Mouse (Mus musculus) heart, postnatal 10 days (tissue): ENCODE data around the gene Mup5. TPM values are rescaled to one million over a fixed set of nuclear protein-coding genes. Genes with fewer than 3 reads are reported as not detected.
A peak's percentile ranks its signal among the peaks of the same experiment; 100 is the strongest.
"Not testable (repeated sequence)": the region's sequence is repeated elsewhere in the genome, so short reads cannot be mapped to it uniquely, and the experiment has no call there.

Experiments used
- DNase-seq, 2 experiments: peaks; one replicate each; pipeline ENCODE4 v3.0.0; 2021
- intact Hi-C: fragments of 180-260 bp; cut with DNase I; formaldehyde crosslinking; loops from one replicate; pipeline ENCODE4 v1.15.1; 2025
- total RNA-seq, 2 experiments: library from RNA; stranded (reverse); gene quantifications; 2 replicates each; pipeline ENCODE4 v1.2.3; 2021

Gene Mup5
- not detected for total RNA-seq

DNA sequence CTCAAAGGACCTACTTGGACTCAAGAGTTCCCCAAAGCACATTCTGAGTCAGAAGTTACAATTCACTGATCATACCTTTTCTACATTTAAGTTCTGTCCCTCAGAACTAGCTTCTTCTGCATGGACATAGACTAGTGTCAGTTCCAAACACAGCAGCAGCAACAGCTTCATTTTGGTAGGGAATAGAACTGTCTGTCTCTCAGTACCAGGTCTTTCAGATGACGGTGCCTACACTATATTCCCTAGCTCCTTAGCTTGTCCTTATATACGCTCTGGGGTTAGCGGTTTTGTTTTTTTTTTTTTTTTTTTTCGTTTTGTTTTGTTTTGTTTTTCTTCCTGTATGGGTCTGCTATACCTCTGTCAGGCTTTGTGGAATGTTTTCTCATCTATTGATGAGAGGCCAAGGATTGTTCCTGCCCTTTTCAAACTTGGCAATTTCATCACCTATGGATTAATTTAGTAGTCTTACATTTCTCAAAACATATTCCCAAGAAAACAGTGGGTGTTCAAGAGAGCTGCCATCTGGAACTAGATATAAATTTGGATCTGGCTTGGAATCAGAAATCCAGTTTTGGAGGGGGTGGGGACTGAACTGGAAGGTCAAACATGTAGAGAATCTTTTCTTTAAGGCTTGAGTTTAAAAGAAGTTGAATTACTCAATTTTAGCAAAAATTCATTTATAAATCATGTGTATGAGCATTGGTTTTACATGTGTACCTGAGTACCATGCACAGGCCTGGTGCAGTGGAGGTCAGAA lies at the start of gene Mup5:
Gene Mup5, minus strand, starts transcription at position 282 of the 757 bp plus-strand sequence.
- intact Hi-C loops: no loop called here
- no peak for DNase-seq

DNA sequence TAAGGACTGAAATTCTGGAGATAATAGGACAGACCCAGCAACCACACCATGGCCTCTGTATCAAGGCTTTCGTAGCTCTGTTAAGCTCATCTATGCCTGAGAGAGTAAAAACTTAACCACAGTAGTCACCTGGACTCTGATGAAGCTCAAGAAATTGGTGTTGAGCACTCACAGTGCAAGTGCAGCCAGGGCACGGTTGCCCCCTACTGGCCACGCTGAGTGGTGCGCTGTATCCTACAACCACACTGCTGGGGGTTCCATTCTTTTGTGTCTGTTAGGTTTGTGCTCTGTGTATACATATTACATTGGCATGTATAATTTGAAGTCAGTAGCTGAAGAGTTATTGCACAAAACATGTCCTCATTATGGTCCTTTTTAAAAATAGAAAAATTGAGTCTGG lies 23.1 kb upstream of the Mup5 start:
- peak in 1 of 2 experiments; percentile 9 for DNase-seq
- intact Hi-C loops: no loop called here

DNA sequence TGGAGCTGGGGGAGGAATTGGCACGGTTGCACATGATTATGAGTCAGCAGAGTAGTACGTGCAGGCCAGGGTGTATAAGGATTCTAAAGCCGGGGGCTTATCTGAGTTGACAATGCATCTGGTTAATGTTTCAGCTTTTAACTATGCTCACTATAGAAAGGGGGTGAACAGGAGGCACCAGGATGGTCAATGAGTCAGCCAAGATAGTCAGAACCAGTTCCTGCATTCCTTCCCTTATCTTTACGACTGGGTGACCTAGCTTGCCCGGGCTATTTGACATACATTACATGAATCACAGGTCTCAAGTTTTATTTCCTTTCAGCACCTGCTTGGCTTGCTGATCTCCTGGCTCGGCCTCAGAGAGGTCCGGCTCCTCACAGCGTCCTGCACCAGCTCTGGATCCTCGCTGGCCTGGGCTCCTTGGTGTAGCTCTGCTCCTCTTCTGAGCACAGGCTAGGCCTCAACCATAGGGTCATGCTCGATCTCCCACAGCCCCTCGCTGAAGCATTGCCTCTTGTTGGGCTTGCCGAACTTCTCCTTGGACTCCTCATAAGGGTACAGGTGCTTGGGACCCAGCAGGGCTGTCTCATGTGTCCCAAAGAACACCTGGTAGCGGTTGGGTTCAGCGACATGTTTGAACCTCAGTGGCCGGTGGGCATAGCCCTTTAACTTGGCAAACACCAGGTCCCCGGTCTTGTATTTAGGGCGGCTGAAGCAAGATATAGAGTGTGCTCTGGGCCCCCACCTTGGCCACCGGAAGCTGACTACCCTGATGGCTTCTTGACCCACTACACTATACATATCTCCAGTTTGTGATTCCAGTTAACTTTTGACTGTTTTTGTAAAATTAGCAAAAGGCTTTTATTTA lies 21.0 kb upstream of the Mup5 start:
- DNase-seq: peak; percentile 6 to 8
- intact Hi-C loops: no loop called here

DNA sequence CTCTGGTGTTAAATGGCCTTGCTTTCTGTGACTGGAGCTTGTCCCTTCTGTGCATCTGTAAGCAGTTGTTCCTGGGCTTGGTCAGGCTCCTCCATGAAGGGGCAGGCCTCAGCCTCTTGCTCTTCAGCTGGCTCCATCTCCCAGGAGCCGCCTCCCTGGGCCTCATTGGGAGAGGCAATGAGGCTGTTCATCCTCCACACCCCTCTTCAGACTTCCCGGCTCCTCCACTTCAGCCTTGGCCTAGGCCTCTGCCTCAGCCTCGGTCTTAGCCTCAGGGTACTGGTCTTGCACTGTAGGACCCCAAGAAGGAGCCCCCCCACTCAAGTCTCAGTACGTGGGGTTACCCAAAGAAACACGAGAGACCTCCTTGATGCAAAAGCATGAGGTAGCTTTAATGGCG lies 20.3 kb upstream of the Mup5 start:
- DNase-seq: no peak
- intact Hi-C loops: no loop called here

DNA sequence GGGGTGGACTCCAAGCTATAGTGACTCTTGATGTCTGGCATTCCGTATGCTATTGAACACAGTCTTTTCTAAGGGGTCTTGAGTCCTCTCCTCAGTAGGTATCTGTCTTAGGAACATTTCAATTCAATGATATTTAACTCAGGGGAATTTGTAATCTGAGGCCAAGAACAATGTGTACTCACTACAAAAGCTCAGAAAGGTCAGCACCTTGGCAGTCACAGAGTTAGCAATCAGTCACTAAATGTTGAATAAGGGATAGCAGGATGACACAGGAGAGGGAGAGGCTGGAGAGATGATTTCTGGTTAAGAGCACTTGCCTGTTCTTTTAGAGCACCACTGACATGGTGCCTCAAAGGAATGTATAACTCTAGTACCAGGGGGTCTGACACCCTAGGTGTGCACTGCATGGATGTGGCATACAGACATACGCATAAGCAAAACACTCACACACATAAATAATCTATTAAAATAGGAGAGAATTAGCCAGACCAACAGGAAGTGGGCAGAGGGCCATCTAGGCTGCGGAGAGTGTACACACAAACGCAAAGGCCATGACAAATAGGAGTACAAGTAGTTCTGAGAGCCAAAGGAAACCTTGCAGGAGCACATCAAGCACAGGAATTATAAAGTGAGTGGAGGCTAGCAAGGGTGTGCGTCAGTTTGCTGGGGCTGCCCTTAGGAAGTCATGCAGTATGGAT lies 9.9 kb upstream of the Mup5 start:
- no peak for DNase-seq
- intact Hi-C loops: no loop called here

DNA sequence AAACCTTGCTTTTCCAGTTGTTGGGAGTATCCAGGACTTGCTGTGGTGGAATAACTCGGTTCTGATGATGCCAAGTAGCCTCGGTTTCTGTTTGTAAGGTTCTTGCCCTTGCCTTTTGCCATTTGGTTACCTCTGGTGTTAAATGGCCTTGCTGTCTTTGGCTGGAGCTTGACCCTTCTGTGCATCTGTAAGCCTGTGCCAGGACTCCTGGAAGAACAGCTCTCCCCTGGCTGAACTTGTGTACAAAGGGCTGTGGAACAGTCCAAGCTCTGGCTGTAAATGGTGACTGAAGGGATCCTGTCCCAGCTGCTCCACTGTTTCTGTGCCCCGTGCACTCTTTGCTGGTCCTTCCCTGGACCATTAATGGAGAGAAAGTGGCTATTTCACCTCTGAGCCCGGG lies 5.8 kb downstream of the Mup5 start:
- DNase-seq: no peak
- intact Hi-C loops: no loop called here

DNA sequence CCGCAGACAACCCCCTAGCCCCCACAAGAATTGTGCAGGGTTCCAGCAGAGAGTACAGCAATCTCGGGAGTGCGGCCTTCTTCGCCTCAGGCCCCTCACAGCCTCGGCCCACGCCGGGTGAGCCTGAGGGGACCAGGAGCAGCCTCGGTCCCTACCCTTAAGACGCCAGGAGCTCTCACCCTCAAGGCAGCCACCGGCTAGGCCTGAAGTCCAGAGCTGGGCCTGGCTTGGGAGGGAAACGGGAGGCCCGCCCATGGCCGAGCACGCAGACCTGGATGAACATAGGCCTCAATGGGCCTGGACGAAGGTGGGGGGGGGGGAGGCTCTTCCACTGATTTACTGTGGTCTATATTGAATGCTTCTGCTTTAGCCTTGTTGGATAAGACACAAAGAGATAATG lies 11.8 kb downstream of the Mup5 start:
- DNase-seq: no peak
- intact Hi-C loops: no loop called here

DNA sequence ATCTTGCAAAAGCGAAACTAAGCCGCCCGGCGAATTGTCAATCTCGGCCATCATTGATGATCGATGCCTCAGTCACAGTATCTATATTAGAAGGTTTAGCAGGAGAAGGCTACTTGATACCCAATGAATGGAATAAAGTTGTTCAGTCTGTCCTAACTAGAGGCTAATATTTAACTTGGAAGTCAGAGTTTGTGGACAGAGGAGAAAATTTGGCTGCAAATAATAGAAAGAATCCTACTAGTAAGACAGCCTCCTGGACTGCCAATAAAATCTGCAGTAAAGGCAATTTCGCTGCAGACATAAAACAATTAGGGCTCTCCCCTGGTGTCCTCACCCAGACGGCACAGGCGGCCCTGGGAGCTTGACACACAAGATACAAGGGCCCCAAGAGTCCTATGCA lies 12.5 kb downstream of the Mup5 start:
- DNase-seq, intact Hi-C loops: not testable (repeated sequence)

DNA sequence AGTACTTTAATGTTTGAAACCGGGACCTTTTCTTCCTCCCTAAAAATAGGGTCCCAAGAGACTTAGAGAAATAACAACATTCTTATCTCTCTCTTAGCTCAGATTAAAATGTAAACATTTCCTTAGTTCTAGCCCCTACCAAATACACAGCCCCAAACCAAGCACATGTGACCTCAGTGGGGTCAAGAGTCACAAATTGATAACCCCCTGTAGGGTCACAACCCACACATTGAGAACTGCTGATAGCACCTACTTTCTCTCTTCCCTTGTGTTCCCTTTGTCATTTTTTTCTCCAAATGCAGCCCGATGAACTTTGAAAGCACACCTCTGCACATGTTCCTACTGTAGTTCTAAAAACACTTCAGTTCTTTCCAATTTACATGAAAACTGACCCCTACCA lies 19.4 kb downstream of the Mup5 start:
- no peak for DNase-seq
- intact Hi-C loops: no loop called here

DNA sequence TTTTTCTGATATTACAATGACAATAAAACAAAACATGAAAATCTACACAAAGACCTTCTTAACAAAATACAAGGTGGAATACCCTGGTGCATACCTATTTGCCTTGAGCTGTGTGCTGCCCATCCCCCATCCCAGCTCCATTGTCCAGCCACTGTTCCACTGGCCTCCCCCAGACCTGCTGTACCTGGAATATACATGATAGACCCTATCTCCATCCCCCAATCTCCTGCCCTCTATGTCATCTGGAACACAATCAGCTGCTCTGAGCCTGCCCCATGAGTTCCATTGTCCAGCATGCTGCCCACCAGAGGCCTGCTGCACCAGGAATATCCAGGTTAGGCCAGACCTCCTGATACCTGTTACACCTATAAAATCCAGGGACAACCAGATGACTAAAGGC lies 21.6 kb downstream of the Mup5 start:
- intact Hi-C loops: no loop called here
- no peak for DNase-seq

DNA sequence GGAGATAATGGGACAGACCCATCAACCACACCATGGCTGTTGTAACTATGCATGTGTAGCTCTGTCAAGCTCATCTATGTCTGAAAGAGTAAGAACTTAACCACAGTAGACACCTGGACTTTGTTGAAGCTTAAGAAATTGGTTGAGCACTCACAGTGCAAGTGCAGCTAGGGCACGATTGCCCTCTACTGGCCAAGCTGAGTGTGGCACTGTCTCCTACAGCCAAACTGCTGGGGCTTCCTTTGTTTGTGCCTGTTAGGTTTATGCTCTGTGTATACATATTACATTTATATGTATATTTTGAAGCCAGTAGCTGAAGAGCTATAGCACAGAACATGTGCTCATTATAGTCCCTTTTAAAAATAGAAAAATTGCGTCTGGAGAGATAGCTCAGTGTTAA lies 23.8 kb downstream of the Mup5 start:
- peak; percentile 16 to 37 for DNase-seq
- intact Hi-C loops: not testable (repeated sequence)

DNA sequence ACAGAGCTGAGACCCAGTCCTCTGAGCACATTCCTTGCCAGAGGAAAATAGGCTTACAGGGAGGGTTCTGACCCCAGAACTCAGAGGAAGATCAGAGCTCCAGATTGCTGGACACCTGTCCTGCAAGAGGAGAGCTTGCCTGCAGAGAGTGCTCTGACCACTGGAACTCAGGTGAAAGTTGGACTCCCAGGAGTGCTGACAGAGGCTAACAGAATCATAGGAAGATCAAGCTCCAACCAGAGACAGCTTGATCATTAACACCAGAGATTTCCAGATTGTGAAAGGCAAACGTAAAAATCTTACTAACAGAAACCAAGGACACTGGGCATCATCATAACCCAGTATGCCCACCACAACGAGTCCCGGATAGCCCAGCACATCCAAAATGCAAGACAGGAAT lies 26.1 kb downstream of the Mup5 start:
- intact Hi-C loops, DNase-seq: not testable (repeated sequence)

DNA sequence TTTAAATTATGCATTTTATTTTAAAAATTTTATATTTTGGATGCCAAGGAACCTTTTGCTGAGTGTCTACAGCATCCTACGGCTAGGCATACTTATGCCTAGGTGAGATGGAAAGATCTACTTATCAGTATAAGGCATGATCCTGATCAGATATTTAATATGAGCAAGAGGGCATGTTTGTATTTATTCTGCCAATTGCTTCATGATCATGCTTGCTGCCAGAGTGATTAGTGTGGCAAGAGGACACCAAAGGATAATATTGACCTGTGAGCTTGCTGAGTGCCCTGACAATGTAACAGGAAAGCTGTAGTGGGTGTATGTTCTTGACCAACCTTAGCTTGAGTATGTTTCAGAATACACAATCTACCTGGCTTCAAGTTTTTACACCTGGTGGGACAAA lies 45.3 kb downstream of the Mup5 start:
- DNase-seq, intact Hi-C loops: not testable (repeated sequence)

DNA sequence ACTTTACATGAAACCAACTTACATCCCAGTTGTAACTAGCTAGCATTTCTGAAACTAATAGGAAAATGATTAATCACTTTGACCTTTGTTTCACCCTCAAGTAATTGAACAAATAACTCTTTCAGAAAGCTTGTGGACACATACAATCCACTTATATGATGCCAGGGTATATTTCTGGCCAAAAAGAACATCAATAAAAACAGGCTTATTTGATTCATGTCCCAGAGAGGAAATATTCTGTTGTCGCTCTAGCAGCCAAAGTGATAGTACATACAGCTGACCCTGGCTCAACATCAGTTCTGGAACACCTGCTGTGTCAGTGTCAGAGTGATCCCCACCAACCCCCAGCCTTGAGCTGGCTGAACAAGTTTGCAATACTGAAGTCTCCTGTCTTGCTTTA lies 50.8 kb downstream of the Mup5 start:
- DNase-seq, intact Hi-C loops: not testable (repeated sequence)

DNA sequence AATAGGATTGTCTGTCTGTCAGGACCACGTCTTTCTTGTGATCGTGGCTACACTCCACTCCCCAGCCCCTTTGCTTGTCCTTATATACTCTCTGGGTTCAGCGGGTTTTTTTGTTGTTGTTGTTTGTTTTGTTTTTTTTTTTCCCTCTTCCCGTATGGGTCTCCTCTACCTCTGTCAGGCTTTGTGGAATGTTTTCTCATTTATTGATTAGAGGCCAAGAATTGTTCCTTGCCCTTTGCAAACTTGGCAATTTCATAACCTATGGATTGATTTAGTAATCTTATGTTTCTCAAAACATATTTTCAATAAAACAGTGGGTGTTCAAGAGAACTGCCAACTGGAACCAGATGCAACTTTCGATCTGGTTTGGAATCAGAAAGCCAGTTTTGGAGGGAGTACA lies 52.9 kb downstream of the Mup5 start, which contains the start of gene Mup19:
Gene Mup19, minus strand, starts transcription at position 101 of the 400 bp plus-strand sequence.
- DNase-seq, intact Hi-C loops: not testable (repeated sequence)

Other genes with a start within 250 kb of the Mup5 start
- gene Mup17, start 239.4 kb downstream of the Mup5 start, total RNA-seq: not detected
- not detected for gene Mup18, start 161.1 kb downstream of the Mup5 start, total RNA-seq
- gene Mup19, start 53.0 kb downstream of the Mup5 start, total RNA-seq: not detected
- not detected for gene Mup20, start 218.9 kb upstream of the Mup5 start, total RNA-seq